Mouse (Mus musculus) brain, embryonic 14.5 days (tissue): ENCODE results near the gene Cdhr5. TPM values are rescaled to one million over a fixed set of nuclear protein-coding genes. Genes with fewer than 3 reads are reported as not detected.
A peak's percentile ranks its signal among the peaks of the same experiment; 100 is the strongest.

Experiments
- DNase-seq: peaks from one replicate; pipeline ENCODE4 v3.0.0-alpha.2; 2011; ENCODE audit warnings: low read depth
- CTCF ChIP-seq: fragments of 200-500 bp; IDR thresholded peaks from 2 replicates; pipeline ENCODE4 v1.5.1; 2012; ENCODE audit warnings: inconsistent platforms, mild to moderate bottlenecking, moderate library complexity, borderline replicate concordance; ENCODE audit not compliant: insufficient read depth, insufficient read length; ENCODE audit errors: extremely low read depth
- POLR2A ChIP-seq: fragments of 200-500 bp; IDR thresholded peaks from 2 replicates; pipeline ENCODE4 v1.6.1; 2012; ENCODE audit warnings: mild to moderate bottlenecking, inconsistent platforms, borderline replicate concordance; ENCODE audit not compliant: poor library complexity, insufficient read depth, insufficient read length, severe bottlenecking; ENCODE audit errors: extremely low read depth
- polyA plus RNA-seq: library from polyadenylated mRNA; depleted of rRNA; stranded (reverse); fragments of >200 nt; gene quantifications from 2 replicates; pipeline ENCODE4 v1.2.3, GENCODE M21; 2012; rRNA removed

The Cdhr5 gene
- polyA plus RNA-seq = 0.04 and 0.06 TPM in 2 replicates

GRCm38 (mm10) chr7:141276546-141276945 is at the start of gene Cdhr5:
Gene Cdhr5 (minus strand): TSS chr7:141276786.
- TF ChIP-seq POLR2A (no peak), CTCF (no peak)
- DNase-seq = no peak

- no peak for DNase-seq
- TF ChIP-seq POLR2A (no peak), CTCF (no peak)
Measured at GRCm38 (mm10) chr7:141324686-141325085, 48.1 kb upstream of the Cdhr5 start.

- no peak for TF ChIP-seq POLR2A
- DNase-seq = no peak
Measured at GRCm38 (mm10) chr7:141319446-141319845, 42.9 kb upstream of the Cdhr5 start.

GRCm38 (mm10) chr7:141317619-141318132 is 41.1 kb upstream of the Cdhr5 start:
- TF ChIP-seq POLR2A (no peak), CTCF (no peak)
- DNase-seq = no peak

GRCm38 (mm10) chr7:141315974-141316373 is 39.4 kb upstream of the Cdhr5 start:
- no peak for DNase-seq
- peak; percentile 41; the same call in 1 of the 2 replicates for TF ChIP-seq CTCF
- TF ChIP-seq POLR2A = no peak

- TF ChIP-seq CTCF (no peak), POLR2A (no peak)
- DNase-seq = no peak
Measured at GRCm38 (mm10) chr7:141315076-141315475, 38.5 kb upstream of the Cdhr5 start.

GRCm38 (mm10) chr7:141314416-141314815 is 37.8 kb upstream of the Cdhr5 start:
- DNase-seq = no peak
- TF ChIP-seq POLR2A (no peak), CTCF (no peak)

GRCm38 (mm10) chr7:141304537-141304936 is 28.0 kb upstream of the Cdhr5 start:
- DNase-seq = no peak
- no peak for TF ChIP-seq CTCF
- no peak for TF ChIP-seq POLR2A

GRCm38 (mm10) chr7:141302702-141303268 is 26.2 kb upstream of the Cdhr5 start:
- TF ChIP-seq POLR2A (no peak), CTCF (no peak)

GRCm38 (mm10) chr7:141301386-141301785 is 24.8 kb upstream of the Cdhr5 start:
- DNase-seq = no peak
- TF ChIP-seq CTCF (no peak), POLR2A (no peak)

More at GRCm38 (mm10) chr7:141302702-141303268, 26.2 kb upstream of the Cdhr5 start:
- no peak for DNase-seq

GRCm38 (mm10) chr7:141299175-141299574 is 22.6 kb upstream of the Cdhr5 start:
- DNase-seq = no peak

GRCm38 (mm10) chr7:141297926-141298650 is 21.5 kb upstream of the Cdhr5 start:
- TF ChIP-seq POLR2A = no peak
- DNase-seq = no peak

More at GRCm38 (mm10) chr7:141299175-141299574, 22.6 kb upstream of the Cdhr5 start:
- TF ChIP-seq CTCF = no peak
- no peak for TF ChIP-seq POLR2A

GRCm38 (mm10) chr7:141294479-141294878 is 17.9 kb upstream of the Cdhr5 start:
- DNase-seq = no peak
- TF ChIP-seq CTCF = no peak
- no peak for TF ChIP-seq POLR2A

- DNase-seq = peak; percentile 19
- TF ChIP-seq POLR2A (no peak), CTCF (peak; percentile 7; the same call in 1 of the 2 replicates)
Measured at GRCm38 (mm10) chr7:141293852-141294471, 17.4 kb upstream of the Cdhr5 start.
